Mouse (Mus musculus) limb, embryonic 15.5 days (tissue): ENCODE measurements at regions not wholly inside any gene's neighbourhood (a gene's known extent, or its start where the extent isn't known, plus 50 kb on each side); places are given as distances from the start of the nearest gene placed in this dataset.

Experiments used
- ATAC-seq: fragments of 200-750 bp; cut with Nextera tagmentation; 2 replicates; pipeline ENCODE4 v1.8.0; 2017; ENCODE audit warnings: low read depth, moderate TSS enrichment; ENCODE audit not compliant: insufficient number of reproducible peaks, low FRiP score, low TSS enrichment
- H3K27ac ChIP-seq: fragments of 300-500 bp; sonication (generic); 2 replicates; pipeline ENCODE4 v1.5.1; 2015; ENCODE audit warnings: moderate library complexity, mild to moderate bottlenecking, inconsistent platforms
- H3K27me3 ChIP-seq: fragments of 300-500 bp; sonication (generic); 2 replicates; pipeline ENCODE4 v1.6.1; 2015; ENCODE audit warnings: inconsistent platforms
- H3K36me3 ChIP-seq: fragments of 300-500 bp; sonication (generic); 2 replicates; pipeline ENCODE4 v1.6.1; 2015; ENCODE audit warnings: inconsistent platforms
- H3K4me1 ChIP-seq: fragments of 300-500 bp; sonication (generic); 2 replicates; pipeline ENCODE4 v1.6.1; 2015; ENCODE audit warnings: inconsistent platforms
- H3K4me2 ChIP-seq: fragments of 300-500 bp; sonication (generic); 2 replicates; pipeline ENCODE4 v1.6.1; 2015; ENCODE audit warnings: mild to moderate bottlenecking, inconsistent platforms
- H3K4me3 ChIP-seq: fragments of 300-500 bp; sonication (generic); 2 replicates; pipeline ENCODE4 v1.5.1; 2015; ENCODE audit warnings: mild to moderate bottlenecking, inconsistent platforms
- H3K9ac ChIP-seq: fragments of 300-500 bp; sonication (generic); 2 replicates; pipeline ENCODE4 v1.6.1; 2015; ENCODE audit warnings: inconsistent platforms
- H3K9me3 ChIP-seq: fragments of 300-500 bp; sonication (generic); 2 replicates; pipeline ENCODE4 v1.6.1; 2016; ENCODE audit warnings: inconsistent platforms
- WGBS: fragments of 180-500 bp; shearing (Covaris S2); methylation state at CpG from one replicate; pipeline ENCODE4 v1.1.7; 2015; 5-methylcytosine and 5-hydroxymethylcytosine counted together

- 72% methylated on average over 17 of the region's 17 CpGs for WGBS
- Histone ChIP-seq H3K4me1 (peaks cover 8% of the 10 kb centered on the region; the same call in 1 of the 2 replicates), H3K36me3 (no peaks in the 10 kb centered on the region), H3K27ac (no peak overlapping the region), H3K27me3 (no peaks in the 10 kb centered on the region; the same call in 1 of the 2 replicates), H3K9ac (no peak overlapping the region), H3K9me3 (no peaks in the 10 kb centered on the region), H3K4me2 (no peak overlapping the region), H3K4me3 (no peak overlapping the region)
- no peak for ATAC-seq
Observed at GRCm38 (mm10) chr10:44994385-44995281, 72.4 kb upstream of the Prep start.

- no peaks in the 10 kb centered on the region for H3K9me3 ChIP-seq
- no peak overlapping the region for H3K9ac ChIP-seq
- no peak overlapping the region for H3K4me2 ChIP-seq
- no peak overlapping the region for H3K27ac ChIP-seq
- H3K36me3 ChIP-seq, result no peaks in the 10 kb centered on the region
- H3K4me1 ChIP-seq, result peaks cover 8% of the 10 kb centered on the region; the same call in 1 of the 2 replicates
- ATAC-seq, result no peak
- WGBS, result 52% methylated on average over 10 of the region's 10 CpGs
- H3K27me3 ChIP-seq, result no peaks in the 10 kb centered on the region; the same call in 1 of the 2 replicates
- H3K4me3 ChIP-seq, result no peak overlapping the region
Observed at GRCm38 (mm10) chr10:44993470-44994260, 73.3 kb upstream of the Prep start.

GRCm38 (mm10) chr10:44989539-44989938 is 77.5 kb upstream of the Prep start:
- Histone ChIP-seq H3K9me3 (no peaks in the 10 kb centered on the region), H3K4me2 (no peak overlapping the region), H3K4me1 (peaks cover 9% of the 10 kb centered on the region), H3K36me3 (no peaks in the 10 kb centered on the region), H3K9ac (no peak overlapping the region), H3K27ac (no peak overlapping the region), H3K27me3 (no peaks in the 10 kb centered on the region), H3K4me3 (no peak overlapping the region)
- 76% methylated on average over 6 of the region's 6 CpGs for WGBS
- ATAC-seq, result no peak

GRCm38 (mm10) chr10:44988756-44989155 is 78.2 kb upstream of the Prep start:
- Histone ChIP-seq H3K36me3 (no peaks in the 10 kb centered on the region), H3K4me2 (no peak overlapping the region), H3K27ac (no peak overlapping the region), H3K27me3 (no peaks in the 10 kb centered on the region), H3K4me1 (peaks cover 9% of the 10 kb centered on the region), H3K9ac (no peak overlapping the region), H3K4me3 (no peak overlapping the region), H3K9me3 (no peaks in the 10 kb centered on the region)
- 68% methylated on average over 8 of the region's 8 CpGs for WGBS
- ATAC-seq, result no peak

GRCm38 (mm10) chr10:44987615-44988014 is 79.4 kb upstream of the Prep start:
- no peak overlapping the region for H3K9ac ChIP-seq
- H3K27me3 ChIP-seq, result no peaks in the 10 kb centered on the region
- peaks cover 9% of the 10 kb centered on the region for H3K4me1 ChIP-seq
- no peak overlapping the region for H3K4me3 ChIP-seq
- no peak for ATAC-seq
- WGBS, result 13% methylated on average over 4 of the region's 4 CpGs
- no peaks in the 10 kb centered on the region for H3K36me3 ChIP-seq
- no peaks in the 10 kb centered on the region for H3K9me3 ChIP-seq
- no peak overlapping the region for H3K27ac ChIP-seq
- H3K4me2 ChIP-seq, result no peak overlapping the region

- Histone ChIP-seq H3K9ac (no peak overlapping the region), H3K36me3 (no peaks in the 10 kb centered on the region), H3K27ac (no peak overlapping the region), H3K4me2 (no peak overlapping the region), H3K27me3 (no peaks in the 10 kb centered on the region), H3K4me1 (peaks cover 5% of the 10 kb centered on the region), H3K9me3 (no peaks in the 10 kb centered on the region), H3K4me3 (no peak overlapping the region)
- no peak for ATAC-seq
- WGBS, result 29% methylated on average over 2 of the region's 2 CpGs
Observed at GRCm38 (mm10) chr10:44981913-44982312, 85.1 kb upstream of the Prep start.

GRCm38 (mm10) chr10:44976815-44977214 is 90.2 kb upstream of the Prep start:
- no peak overlapping the region for H3K27ac ChIP-seq
- no peaks in the 10 kb centered on the region for H3K27me3 ChIP-seq
- H3K36me3 ChIP-seq, result no peaks in the 10 kb centered on the region
- H3K9me3 ChIP-seq, result no peaks in the 10 kb centered on the region
- no peak overlapping the region for H3K4me2 ChIP-seq
- no peak overlapping the region for H3K9ac ChIP-seq
- no peaks in the 10 kb centered on the region for H3K4me1 ChIP-seq
- 100% methylated on average over 2 of the region's 2 CpGs for WGBS
- no peak for ATAC-seq
- H3K4me3 ChIP-seq, result no peak overlapping the region

GRCm38 (mm10) chr10:44971911-44972310 is 95.1 kb upstream of the Prep start:
- Histone ChIP-seq H3K9me3 (no peaks in the 10 kb centered on the region), H3K4me3 (no peak overlapping the region), H3K27me3 (no peaks in the 10 kb centered on the region), H3K9ac (no peak overlapping the region), H3K4me2 (no peak overlapping the region), H3K36me3 (no peaks in the 10 kb centered on the region), H3K4me1 (no peaks in the 10 kb centered on the region), H3K27ac (no peak overlapping the region)
- no peak for ATAC-seq
- 79% methylated on average over 2 of the region's 2 CpGs for WGBS

- no peaks in the 10 kb centered on the region for H3K36me3 ChIP-seq
- H3K4me2 ChIP-seq, result no peak overlapping the region
- H3K4me1 ChIP-seq, result no peaks in the 10 kb centered on the region
- no peak overlapping the region for H3K27ac ChIP-seq
- H3K27me3 ChIP-seq, result no peaks in the 10 kb centered on the region
- 83% methylated on average over 3 of the region's 3 CpGs for WGBS
- no peak overlapping the region for H3K4me3 ChIP-seq
- ATAC-seq, result no peak
- H3K9me3 ChIP-seq, result no peaks in the 10 kb centered on the region
- no peak overlapping the region for H3K9ac ChIP-seq
Observed at GRCm38 (mm10) chr10:44959968-44960367, 107.0 kb upstream of the Prep start.

- Histone ChIP-seq H3K4me3 (no peak overlapping the region), H3K9me3 (no peaks in the 10 kb centered on the region), H3K36me3 (no peaks in the 10 kb centered on the region), H3K9ac (no peak overlapping the region), H3K4me2 (no peak overlapping the region), H3K4me1 (no peaks in the 10 kb centered on the region), H3K27me3 (no peaks in the 10 kb centered on the region), H3K27ac (no peak overlapping the region)
- WGBS, result 65% methylated on average over 1 of the region's 1 CpGs
- no peak for ATAC-seq
Observed at GRCm38 (mm10) chr10:44945205-44945725, 121.7 kb upstream of the Prep start.

GRCm38 (mm10) chr10:44939403-44939802 is 127.6 kb upstream of the Prep start:
- H3K36me3 ChIP-seq, result no peaks in the 10 kb centered on the region
- H3K9ac ChIP-seq, result no peak overlapping the region
- no peak overlapping the region for H3K4me2 ChIP-seq
- ATAC-seq, result no peak
- H3K4me3 ChIP-seq, result no peak overlapping the region
- WGBS, result 40% methylated on average over 1 of the region's 1 CpGs
- H3K4me1 ChIP-seq, result no peaks in the 10 kb centered on the region
- H3K27me3 ChIP-seq, result no peaks in the 10 kb centered on the region
- no peak overlapping the region for H3K27ac ChIP-seq
- H3K9me3 ChIP-seq, result no peaks in the 10 kb centered on the region

GRCm38 (mm10) chr10:44936976-44937500 is 130.0 kb upstream of the Prep start:
- Histone ChIP-seq H3K4me3 (no peak overlapping the region), H3K27ac (no peak overlapping the region), H3K36me3 (no peaks in the 10 kb centered on the region), H3K4me2 (no peak overlapping the region), H3K4me1 (no peaks in the 10 kb centered on the region), H3K9ac (no peak overlapping the region), H3K27me3 (no peaks in the 10 kb centered on the region), H3K9me3 (no peaks in the 10 kb centered on the region)
- no peak for ATAC-seq
- 80% methylated on average over 5 of the region's 5 CpGs for WGBS
